Mouse (Mus musculus): ENCODE measurements around the gene Hsd17b7. TPM values are rescaled to one million over a fixed set of nuclear protein-coding genes. Genes with fewer than 3 reads are reported as not detected.

Gene Hsd17b7
- polyA plus RNA-seq, 3 experiments from 2014 or later, result 7.9 to 11.0 (median 9.6) TPM

DNA sequence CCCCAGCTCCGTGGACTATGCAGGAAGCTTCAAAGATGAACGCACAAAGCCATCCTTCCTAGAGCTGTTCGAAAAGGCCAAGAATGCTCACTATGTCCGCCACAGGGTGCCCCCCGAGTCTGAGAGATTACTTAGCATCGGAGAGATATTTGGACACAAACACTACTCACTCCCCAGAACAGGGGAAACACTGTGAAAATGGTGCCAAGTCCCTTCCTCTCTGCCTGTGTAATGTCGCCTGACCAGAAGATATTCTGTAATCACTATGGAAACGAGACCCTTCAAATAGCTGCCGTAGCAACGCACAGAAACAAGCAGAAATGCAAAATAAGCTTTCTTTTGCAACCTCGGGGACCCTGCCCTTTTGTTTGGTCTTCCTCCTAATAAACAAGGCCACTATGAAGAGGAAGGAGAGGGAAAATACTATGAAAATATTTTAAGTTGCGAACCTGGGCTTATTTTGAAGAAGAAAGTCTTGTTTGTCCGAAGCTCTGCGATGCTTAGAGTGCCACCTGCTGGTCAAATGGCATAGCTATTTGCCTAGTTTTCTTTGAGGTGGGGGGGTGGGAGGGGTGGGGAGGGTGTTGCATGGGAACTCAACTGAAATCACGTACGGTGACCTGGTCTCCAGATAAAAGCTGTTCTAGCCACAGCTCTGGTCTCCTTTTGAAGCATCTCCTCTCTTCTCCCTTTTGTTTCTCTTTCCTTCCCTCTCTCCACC is 34.9 kb downstream of the Hsd17b7 start:
- no peak for ATAC-seq

DNA sequence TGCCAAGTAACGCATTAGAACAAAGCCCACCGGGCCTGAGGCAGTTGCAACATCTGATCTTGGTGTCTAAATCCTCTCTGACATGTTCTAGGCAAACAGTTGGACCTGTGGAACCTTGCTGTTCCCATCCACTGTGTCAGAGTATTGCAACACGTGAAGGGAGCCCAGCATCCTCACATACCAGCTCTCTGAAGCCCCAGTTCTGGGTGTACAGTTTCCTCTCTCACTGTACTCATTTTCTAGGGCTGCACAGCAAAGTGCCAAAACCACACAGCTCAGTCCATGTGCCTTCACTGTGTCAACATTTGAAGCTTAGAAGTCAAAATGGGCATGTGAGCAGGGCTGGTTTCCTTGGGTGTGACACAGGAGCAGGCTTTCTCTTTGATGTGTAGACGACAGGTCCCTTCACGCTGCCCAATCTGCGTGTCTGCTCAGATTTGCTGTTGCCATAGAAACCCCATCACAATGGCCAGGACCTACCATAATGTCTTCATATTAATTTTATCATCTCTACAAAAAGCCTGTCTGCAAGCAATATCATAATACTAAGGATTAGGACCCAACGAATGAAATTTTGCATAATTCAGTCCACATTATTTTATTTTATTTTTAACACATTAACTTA is 36.8 kb downstream of the Hsd17b7 start:
- ATAC-seq, result no peak

DNA sequence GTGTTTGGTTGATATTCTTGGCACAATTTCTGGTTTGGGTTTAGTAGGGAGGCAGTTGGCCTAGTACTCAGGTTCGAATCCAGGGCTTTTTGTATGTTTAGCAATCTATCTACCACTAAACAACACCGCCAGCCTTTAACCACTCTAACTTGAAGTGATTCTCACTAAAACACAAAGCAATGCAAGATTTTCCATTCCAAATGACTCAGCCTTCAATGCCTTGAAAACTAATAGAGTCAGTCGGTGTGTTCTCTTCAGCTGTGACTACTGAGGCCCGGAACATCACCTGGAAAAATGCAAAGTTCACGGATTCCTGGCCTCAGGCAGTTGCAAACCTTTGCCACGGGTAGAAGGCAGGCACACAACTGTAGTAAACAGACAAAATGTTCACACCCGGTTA is 37.3 kb downstream of the Hsd17b7 start:
- no peak for ATAC-seq

DNA sequence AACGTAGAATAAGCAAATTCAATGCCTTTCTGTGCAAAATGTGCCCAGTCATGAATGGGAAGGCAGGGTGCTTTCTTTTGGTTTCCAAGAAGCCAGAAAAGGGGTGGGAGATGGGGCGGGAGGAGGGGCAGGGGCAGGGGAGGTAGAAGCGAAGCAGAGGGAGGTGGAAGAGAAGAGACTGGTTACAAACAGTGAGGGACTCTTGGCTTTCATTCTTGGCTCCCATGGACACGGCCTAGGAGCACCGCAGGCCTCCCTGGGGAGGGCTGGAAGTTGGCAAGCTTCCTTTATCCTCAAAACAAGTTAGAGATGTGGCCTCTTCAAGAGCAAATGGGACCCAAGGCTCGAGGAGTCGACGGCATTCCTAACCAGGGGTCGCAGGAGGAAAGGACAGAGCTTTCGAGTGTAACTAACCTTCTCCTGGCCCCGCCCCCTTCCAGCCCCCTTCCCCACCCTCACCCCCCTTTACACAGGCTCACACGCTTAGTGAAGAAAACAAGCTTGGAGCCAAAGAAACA is 40.5 kb downstream of the Hsd17b7 start, which contains the start of gene Ccdc190:
TSS of gene Ccdc190 (plus strand) at position 195 of the 518 bp plus-strand sequence.
- ATAC-seq, result no peak

DNA sequence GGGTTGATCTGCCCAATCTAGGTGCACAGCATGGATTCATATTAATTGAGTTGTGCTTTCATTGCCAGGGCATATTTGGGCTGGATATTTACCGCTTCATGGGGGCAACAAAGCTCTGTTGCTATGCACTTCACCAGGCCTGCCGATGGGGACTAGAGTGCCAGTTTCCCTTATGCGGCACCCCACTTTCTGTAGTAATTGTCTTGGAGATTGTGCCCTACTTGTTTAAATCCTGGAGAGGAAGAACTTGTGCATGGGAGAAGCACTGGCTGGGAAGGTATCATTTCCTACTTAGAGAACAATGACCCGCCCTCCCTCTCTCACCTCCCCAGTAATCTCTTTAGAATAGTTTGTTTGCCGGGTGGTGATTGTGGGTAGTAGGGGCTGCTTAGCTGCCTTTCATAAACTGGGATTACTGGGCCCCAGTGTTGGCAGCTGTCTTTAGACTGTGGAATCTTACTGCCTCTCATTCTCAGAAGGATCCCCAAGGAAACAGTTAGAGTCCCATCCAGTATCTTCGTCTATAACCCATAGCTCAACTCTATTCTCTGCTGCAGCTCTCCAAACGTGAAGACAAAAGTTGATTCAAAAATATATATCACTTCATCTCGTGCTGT is 41.2 kb downstream of the Hsd17b7 start:
- no peak for ATAC-seq

DNA sequence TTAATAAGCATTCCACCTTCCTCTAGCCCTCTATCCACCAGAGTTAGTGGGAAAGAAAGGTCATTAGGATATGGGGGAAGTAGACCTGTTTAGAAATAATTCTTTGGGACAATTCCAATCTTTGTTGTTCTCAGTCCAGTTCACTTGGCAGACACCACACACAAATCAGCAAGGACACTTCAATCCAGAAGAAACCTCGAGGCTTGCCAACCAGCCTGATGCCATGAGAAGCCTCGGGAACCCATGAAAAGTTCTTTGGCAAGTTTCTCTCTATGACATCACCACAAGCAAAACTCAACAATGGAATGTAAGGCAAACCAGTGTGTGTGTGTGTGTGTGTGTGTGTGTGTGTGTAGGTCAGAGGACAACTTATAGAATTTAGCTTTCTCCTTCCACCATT is 44.5 kb downstream of the Hsd17b7 start:
- no peak for ATAC-seq

DNA sequence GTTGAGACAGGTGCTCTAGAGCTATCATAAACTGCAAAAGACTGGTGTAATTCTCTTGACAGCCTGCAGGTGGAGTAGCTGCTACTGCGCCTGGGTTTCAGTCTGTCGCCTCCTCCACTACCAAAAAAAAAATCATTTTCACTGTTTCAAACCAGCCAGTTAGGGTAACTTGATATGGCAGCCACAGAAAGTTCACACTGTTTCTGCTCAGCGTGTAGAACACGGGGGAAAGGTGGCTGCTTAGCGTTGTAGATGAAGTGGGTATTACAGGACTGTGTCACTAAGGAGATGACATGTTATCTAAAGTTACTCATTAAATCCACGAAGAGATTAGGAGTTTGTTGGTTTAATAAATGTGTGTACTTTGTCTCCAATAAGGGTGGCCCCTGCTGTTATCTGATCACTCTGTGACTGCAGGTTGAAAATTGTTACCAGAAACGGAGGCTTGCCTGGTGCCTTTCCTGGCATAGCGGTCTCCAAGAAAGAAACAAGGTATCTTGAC is 47.3 kb downstream of the Hsd17b7 start:
- ATAC-seq, result no peak

DNA sequence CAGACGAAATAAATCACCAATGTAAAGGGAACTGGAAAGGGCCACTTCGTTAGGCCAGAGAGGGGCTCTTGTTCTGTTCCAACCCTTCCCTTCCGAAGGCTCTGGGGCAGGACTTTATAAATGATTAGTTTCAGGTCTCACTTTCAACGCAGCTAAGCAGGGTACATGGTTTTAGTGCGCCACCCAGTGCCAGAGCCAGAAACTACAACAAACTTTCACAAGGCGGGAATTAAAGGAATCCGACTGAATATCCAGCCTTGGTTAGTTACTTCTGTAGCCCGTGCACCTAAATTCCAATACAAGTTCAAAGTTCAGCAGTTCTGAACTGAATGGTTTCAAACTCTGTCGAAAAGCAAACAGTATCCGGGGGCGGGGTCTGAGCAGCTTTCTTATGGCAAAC is 49.8 kb downstream of the Hsd17b7 start:
- ATAC-seq, result no peak

DNA sequence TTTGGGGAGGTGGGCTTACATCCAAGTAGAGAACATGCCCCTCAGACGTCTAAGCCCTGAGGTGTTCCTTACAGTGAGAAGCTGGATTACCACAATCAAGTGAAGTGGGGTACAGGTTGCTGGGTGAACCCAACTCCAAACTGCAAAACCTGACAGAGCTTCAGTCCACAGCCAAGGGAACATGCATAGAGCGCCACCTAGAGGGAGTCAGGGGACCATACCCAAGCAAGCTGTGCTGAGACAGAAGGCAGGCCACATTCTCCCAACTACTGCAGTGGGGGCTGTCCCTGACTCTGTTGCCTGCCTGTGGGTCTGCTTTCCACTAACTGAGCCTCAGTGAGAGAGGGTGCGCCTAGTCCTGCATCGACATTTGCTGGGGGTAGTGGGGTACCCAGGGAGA is 51.0 kb downstream of the Hsd17b7 start:
- no peak for ATAC-seq

DNA sequence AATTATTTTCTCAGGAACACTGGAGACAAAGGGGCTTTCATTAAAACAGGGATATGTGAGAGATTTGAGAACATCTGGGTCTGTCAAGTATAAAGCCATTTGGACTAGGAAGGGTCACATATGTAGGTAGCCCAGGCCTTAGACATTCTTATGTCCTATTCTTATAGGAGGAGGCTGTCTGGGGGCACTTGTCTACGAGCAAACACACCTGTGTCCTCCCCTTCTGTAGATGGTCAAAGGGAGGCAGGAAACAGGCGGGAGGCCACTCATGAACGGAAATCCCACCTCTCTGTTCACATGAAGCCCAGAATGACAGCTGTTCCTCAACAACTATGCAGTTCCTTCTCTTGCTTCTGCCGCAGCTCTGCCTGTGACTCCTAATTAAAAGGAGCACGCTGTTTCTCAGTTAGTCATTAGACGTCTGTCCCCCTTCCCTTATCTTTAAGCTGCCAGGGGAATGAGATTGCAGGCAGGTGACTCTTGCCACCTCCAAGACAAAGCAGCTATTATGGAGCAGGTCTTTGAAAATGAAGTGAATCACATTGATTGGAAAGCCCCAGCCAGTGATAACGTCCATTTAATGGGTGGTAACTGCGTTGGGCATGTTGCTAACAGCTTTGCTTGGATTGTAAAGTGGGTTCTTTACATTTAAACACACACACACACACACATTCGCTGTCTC is 51.8 kb downstream of the Hsd17b7 start:
- no peak for ATAC-seq

DNA sequence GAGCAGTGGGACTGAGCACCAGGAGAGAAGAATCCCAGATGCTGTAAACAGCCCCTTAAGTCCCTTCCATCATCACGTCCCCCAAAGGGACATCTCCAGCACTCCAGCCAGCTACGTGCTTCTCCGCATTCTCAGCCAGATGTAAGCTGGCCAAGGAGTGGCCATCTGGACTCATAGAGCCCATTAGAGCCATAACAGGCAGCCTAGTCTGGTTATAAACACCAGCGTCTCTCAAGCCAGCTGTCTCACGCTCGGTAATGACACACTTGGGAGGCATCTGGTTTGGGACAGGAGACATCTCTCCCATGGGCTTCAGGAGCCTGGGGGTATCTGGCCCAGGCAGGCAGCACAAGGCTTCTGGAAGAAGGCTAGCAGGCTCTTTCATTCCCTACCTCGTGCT is 52.4 kb downstream of the Hsd17b7 start:
- no peak for ATAC-seq

DNA sequence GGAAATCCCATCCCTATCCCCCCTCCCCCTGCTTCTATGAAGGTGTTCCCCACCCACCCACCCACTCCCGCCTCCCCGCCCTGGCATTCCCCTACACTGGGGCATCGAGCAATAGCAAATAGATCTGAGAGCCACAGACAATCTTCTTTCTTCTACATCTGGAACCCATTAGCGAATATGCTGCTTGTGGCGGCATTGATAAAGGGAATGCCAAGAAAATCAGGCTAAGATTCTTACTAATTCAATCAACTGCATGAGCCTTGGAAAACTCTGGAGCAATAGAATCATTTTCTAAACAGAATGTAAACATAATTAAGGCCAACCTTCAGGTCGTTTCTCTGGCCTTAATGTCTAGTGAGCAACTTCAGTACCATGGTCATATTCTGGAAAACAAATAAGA is 57.5 kb downstream of the Hsd17b7 start:
- ATAC-seq, result no peak

DNA sequence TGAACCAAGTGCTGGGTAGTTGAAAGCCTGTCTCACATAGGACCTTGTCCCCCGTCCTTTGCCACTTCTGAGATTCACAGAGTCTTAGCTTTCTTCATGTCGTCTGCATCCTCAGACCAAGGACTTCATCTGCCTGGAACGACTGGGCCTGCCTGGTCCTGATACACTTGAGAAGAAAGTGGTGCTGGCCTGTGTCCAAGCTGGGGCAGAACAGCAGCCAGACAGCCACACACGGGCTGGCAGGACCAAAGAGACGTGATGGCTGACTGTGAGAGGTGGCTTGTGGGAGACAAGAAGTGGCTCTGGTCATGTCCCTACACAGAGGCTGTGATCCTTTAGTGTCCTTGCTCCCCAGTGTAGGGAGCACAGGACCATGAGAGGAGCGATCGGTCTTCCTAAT is 58.3 kb downstream of the Hsd17b7 start:
- ATAC-seq, result no peak

DNA sequence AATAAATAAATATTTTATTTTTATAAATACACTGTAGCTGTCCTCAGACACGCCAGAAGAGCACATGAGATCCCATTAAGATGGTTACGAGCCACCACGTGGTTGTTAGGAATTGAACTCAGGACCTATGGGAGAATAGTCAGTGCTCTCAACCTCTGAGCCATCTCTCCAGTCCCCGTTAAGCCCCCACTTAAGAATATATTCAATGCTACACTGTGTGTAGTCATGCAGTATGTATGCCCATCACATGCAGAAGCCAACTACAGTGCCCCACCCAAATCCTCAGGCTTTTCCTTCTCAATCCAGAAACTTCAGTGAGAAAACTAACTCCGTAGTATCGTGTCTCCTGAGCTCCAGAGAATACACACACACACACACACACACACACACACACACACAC is 59.4 kb downstream of the Hsd17b7 start:
- ATAC-seq, result no peak

DNA sequence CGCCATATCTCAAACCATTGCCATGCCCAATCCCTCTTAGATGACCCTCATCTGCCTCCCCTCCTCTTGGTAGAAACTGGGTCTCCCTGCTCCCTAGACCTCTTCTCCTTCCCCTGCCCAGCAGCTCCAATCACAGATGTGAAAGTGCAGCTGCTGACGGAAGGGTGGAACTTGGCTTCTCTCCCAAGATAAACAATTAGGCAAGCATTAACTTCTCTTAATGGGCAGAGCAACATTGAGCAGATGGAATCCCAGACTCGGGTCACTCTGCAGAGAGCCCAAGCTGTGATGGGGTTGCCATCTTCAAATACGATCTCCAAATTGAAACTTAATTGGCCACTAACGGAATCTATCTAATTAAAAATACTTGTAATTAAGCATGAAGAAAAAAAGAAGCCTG is 59.9 kb downstream of the Hsd17b7 start:
- ATAC-seq, result no peak

DNA sequence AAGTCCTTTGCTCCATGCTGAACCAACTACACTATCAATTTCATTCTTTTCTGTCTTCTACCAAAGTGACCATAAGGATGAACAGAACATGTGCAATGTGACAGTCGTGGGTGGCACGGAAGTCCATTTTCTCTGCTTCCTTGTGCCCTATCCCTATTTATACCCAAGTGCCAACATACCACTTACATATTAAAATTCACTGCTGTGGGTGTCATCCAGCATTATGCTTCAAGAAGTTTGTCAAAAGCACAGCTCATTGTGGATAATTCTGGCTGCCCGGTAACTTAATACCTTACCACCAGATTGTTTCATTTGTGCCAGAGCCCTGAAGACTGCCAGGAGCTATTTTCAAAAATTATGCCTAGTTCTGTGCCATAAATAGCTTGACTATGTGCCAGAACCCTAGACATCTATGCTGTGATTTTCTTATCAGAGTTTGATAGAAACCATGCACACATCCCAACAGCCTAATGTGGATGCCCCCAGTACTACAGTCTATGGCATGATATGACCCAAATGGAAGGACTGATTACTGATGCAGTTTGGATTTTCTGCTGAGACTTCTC is 68.2 kb downstream of the Hsd17b7 start:
- ATAC-seq, result no peak

Other genes starting within 250 kb of the Hsd17b7 start
- not detected for gene Rgs4, start 221.6 kb downstream of the Hsd17b7 start, polyA plus RNA-seq (2017; shearing (Covaris generic))
- not detected for gene Ccdc190, start 40.6 kb downstream of the Hsd17b7 start, polyA plus RNA-seq (2017; shearing (Covaris generic))
- under 1 TPM in 2 of 3 experiments, not detected in 1; 0.04 to 0.07 TPM for gene Ddr2, start 141.5 kb upstream of the Hsd17b7 start, polyA plus RNA-seq (2017; shearing (Covaris generic))
- 10 to 100 TPM; 10.6 to 22.9 (median 14.7) TPM for gene Uap1, start 205.7 kb upstream of the Hsd17b7 start, polyA plus RNA-seq (2017; shearing (Covaris generic))
- 10 to 100 TPM; 12.3 to 14.1 (median 12.8) TPM for gene Uhmk1, start 246.2 kb upstream of the Hsd17b7 start, polyA plus RNA-seq (2017; shearing (Covaris generic))

Measured in inflammation-experienced regulatory T-cells, adult 6 months (primary cell).